Mouse (Mus musculus): ENCODE results near the gene Nupl1. TPM values are rescaled to one million over a fixed set of nuclear protein-coding genes. Genes with fewer than 3 reads are reported as not detected.

The Nupl1 gene
- polyA plus RNA-seq, 1 experiment from 2014 or later: 0.06 TPM

- Histone ChIP-seq H3K27ac (replicated peaks) (peak overlapping the region; percentile 83), H3K27me3 (ENCODE audit: control insufficient read depth, insufficient read depth, low read length) (no peaks in the 10 kb centered on the region), H3K9me3 (ENCODE audit: control insufficient read depth, low read length) (no peaks in the 10 kb centered on the region), H3K4me2 (replicated peaks; ENCODE audit: low read depth) (no peak overlapping the region), H3K9ac (ENCODE audit: low read length) (no peak overlapping the region), H3K36me3 (ENCODE audit: control insufficient read depth, insufficient read depth, low read length) (peaks cover 3% of the 10 kb centered on the region; the same call in 1 of the 2 replicates), H3K4me3 (ENCODE audit: low read depth, low read length) (no peak overlapping the region), H3K4me1 (replicated peaks; ENCODE audit: control insufficient read depth, insufficient read depth) (no peaks in the 10 kb centered on the region)
- 53% methylated on average over 1 of the region's 1 CpGs for WGBS
- DNase-seq (ENCODE audit: low spot score): peak; percentile 23
- peak; percentile 87 for ATAC-seq (ENCODE audit: low FRiP score, low TSS enrichment)
- TF ChIP-seq EP300 (optimal IDR thresholded peaks at IDR 0.05) (no peak), CTCF (IDR thresholded peaks at IDR 0.05; ENCODE audit: low read depth) (no peak)
Measured at GRCm38 (mm10) chr14:60216125-60216524, 35.1 kb downstream of the Nupl1 start.

GRCm38 (mm10) chr14:60215000-60215399, 36.2 kb downstream of the Nupl1 start:
- Histone ChIP-seq H3K27ac (replicated peaks) (peak overlapping the region; percentile 83), H3K9ac (ENCODE audit: low read length) (no peak overlapping the region), H3K4me3 (ENCODE audit: low read depth, low read length) (no peak overlapping the region), H3K4me2 (replicated peaks; ENCODE audit: low read depth) (no peak overlapping the region), H3K4me1 (replicated peaks; ENCODE audit: control insufficient read depth, insufficient read depth) (no peaks in the 10 kb centered on the region), H3K9me3 (ENCODE audit: control insufficient read depth, low read length) (no peaks in the 10 kb centered on the region), H3K36me3 (ENCODE audit: control insufficient read depth, insufficient read depth, low read length) (no peaks in the 10 kb centered on the region), H3K27me3 (ENCODE audit: control insufficient read depth, insufficient read depth, low read length) (no peaks in the 10 kb centered on the region)
- no peak for TF ChIP-seq CTCF (IDR thresholded peaks at IDR 0.05; ENCODE audit: low read depth)
- no peak for TF ChIP-seq EP300 (optimal IDR thresholded peaks at IDR 0.05)
- peak; percentile 72 for ATAC-seq (ENCODE audit: low FRiP score, low TSS enrichment)
- peak; percentile 40 for DNase-seq (ENCODE audit: low spot score)
- WGBS: 76% methylated on average over 3 of the region's 3 CpGs

- H3K4me2 ChIP-seq (replicated peaks; ENCODE audit: low read depth): no peak overlapping the region
- TF ChIP-seq CTCF (IDR thresholded peaks at IDR 0.05; ENCODE audit: low read depth) (no peak), EP300 (optimal IDR thresholded peaks at IDR 0.05) (no peak)
- no peaks in the 10 kb centered on the region for H3K36me3 ChIP-seq (ENCODE audit: control insufficient read depth, insufficient read depth, low read length)
- H3K4me3 ChIP-seq (ENCODE audit: low read depth, low read length): no peak overlapping the region
- ATAC-seq (ENCODE audit: low FRiP score, low TSS enrichment) (no peak), DNase-seq (ENCODE audit: low spot score) (no peak)
- H3K27me3 ChIP-seq (ENCODE audit: control insufficient read depth, insufficient read depth, low read length): no peaks in the 10 kb centered on the region
- H3K9ac ChIP-seq (ENCODE audit: low read length): no peak overlapping the region
- H3K4me1 ChIP-seq (replicated peaks; ENCODE audit: control insufficient read depth, insufficient read depth): no peaks in the 10 kb centered on the region
- H3K9me3 ChIP-seq (ENCODE audit: control insufficient read depth, low read length): no peaks in the 10 kb centered on the region
- no peak overlapping the region for H3K27ac ChIP-seq (replicated peaks)
- 39% methylated on average over 1 of the region's 1 CpGs for WGBS
Measured at GRCm38 (mm10) chr14:60214040-60214439, 37.2 kb downstream of the Nupl1 start.

GRCm38 (mm10) chr14:60209166-60209565, 42.1 kb downstream of the Nupl1 start:
- H3K27ac ChIP-seq (replicated peaks): peak overlapping the region; percentile 61; the same call in 1 of the 2 replicates
- H3K36me3 ChIP-seq (ENCODE audit: control insufficient read depth, insufficient read depth, low read length): no peaks in the 10 kb centered on the region
- H3K4me2 ChIP-seq (replicated peaks; ENCODE audit: low read depth): no peak overlapping the region
- H3K4me1 ChIP-seq (replicated peaks; ENCODE audit: control insufficient read depth, insufficient read depth): no peaks in the 10 kb centered on the region
- no peaks in the 10 kb centered on the region for H3K9me3 ChIP-seq (ENCODE audit: control insufficient read depth, low read length)
- H3K27me3 ChIP-seq (ENCODE audit: control insufficient read depth, insufficient read depth, low read length): no peaks in the 10 kb centered on the region
- H3K9ac ChIP-seq (ENCODE audit: low read length): no peak overlapping the region
- peak; percentile 72 for DNase-seq (ENCODE audit: low spot score)
- WGBS: 55% methylated on average over 7 of the region's 7 CpGs
- TF ChIP-seq EP300 (optimal IDR thresholded peaks at IDR 0.05) (no peak), CTCF (IDR thresholded peaks at IDR 0.05; ENCODE audit: low read depth) (peak; percentile 46)
- H3K4me3 ChIP-seq (ENCODE audit: low read depth, low read length): no peak overlapping the region
- peak; percentile 90 for ATAC-seq (ENCODE audit: low FRiP score, low TSS enrichment)

- Histone ChIP-seq H3K4me2 (replicated peaks; ENCODE audit: low read depth) (no peak overlapping the region), H3K9me3 (ENCODE audit: control insufficient read depth, low read length) (no peaks in the 10 kb centered on the region), H3K4me3 (ENCODE audit: low read depth, low read length) (no peak overlapping the region), H3K27ac (replicated peaks) (no peak overlapping the region), H3K4me1 (replicated peaks; ENCODE audit: control insufficient read depth, insufficient read depth) (no peaks in the 10 kb centered on the region), H3K36me3 (ENCODE audit: control insufficient read depth, insufficient read depth, low read length) (no peaks in the 10 kb centered on the region), H3K9ac (ENCODE audit: low read length) (no peak overlapping the region), H3K27me3 (ENCODE audit: control insufficient read depth, insufficient read depth, low read length) (no peaks in the 10 kb centered on the region)
- no peak for TF ChIP-seq CTCF (IDR thresholded peaks at IDR 0.05; ENCODE audit: low read depth)
- ATAC-seq (ENCODE audit: low FRiP score, low TSS enrichment) (no peak), DNase-seq (ENCODE audit: low spot score) (no peak)
- WGBS: 83% methylated on average over 6 of the region's 6 CpGs
Measured at GRCm38 (mm10) chr14:60204993-60205392, 46.2 kb downstream of the Nupl1 start.

GRCm38 (mm10) chr14:60196884-60197283, 54.3 kb downstream of the Nupl1 start, which contains the start of gene Atp8a2:
Gene Atp8a2, minus strand, starts transcription at chr14:60197179.
- H3K4me3 ChIP-seq (ENCODE audit: low read depth, low read length): no peak within 1 kb of the TSS
- no peak within 1 kb of the TSS for H3K27ac ChIP-seq (replicated peaks)
- ATAC-seq (ENCODE audit: low FRiP score, low TSS enrichment) (no peak), DNase-seq (ENCODE audit: low spot score) (no peak)
- no peaks in the 10 kb centered on the region for H3K36me3 ChIP-seq (ENCODE audit: control insufficient read depth, insufficient read depth, low read length)
- no peak within 1 kb of the TSS for H3K9ac ChIP-seq (ENCODE audit: low read length)
- TF ChIP-seq EP300 (optimal IDR thresholded peaks at IDR 0.05) (no peak), CTCF (IDR thresholded peaks at IDR 0.05; ENCODE audit: low read depth) (no peak)
- H3K4me1 ChIP-seq (replicated peaks; ENCODE audit: control insufficient read depth, insufficient read depth): no peaks in the 10 kb centered on the region
- H3K4me2 ChIP-seq (replicated peaks; ENCODE audit: low read depth): no peak within 1 kb of the TSS
- no peaks in the 10 kb centered on the region for H3K27me3 ChIP-seq (ENCODE audit: control insufficient read depth, insufficient read depth, low read length)
- no peaks in the 10 kb centered on the region for H3K9me3 ChIP-seq (ENCODE audit: control insufficient read depth, low read length)
- 57% methylated on average over 7 of the region's 7 CpGs for WGBS

Measured in stomach, postnatal 0 days (tissue).